Mouse (Mus musculus): ENCODE measurements around the gene A3galt2.

GRCm38 (mm10) chr4:128782645-128783044, 27.5 kb downstream of the A3galt2 start:
- no peak for TF ChIP-seq POLR2A (IDR thresholded peaks at IDR 0.05; ENCODE audit: borderline replicate concordance, low read depth, low read length)
- TF ChIP-seq CTCF (IDR thresholded peaks at IDR 0.05; ENCODE audit: low read depth, low read length): no peak
